Mouse (Mus musculus) left cerebral cortex, postnatal 10 days (tissue): Measurements from ENCODE around the gene Smg7. TPM values are rescaled to one million over a fixed set of nuclear protein-coding genes. Genes with fewer than 3 reads are reported as not detected.
A peak's percentile ranks its signal among the peaks of the same experiment; 100 is the strongest.
"Not testable (repeated sequence)": the region's sequence is repeated elsewhere in the genome, so short reads cannot be mapped to it uniquely, and the experiment has no call there.

ENCODE experiments used
- DNase-seq, 2 experiments: peaks; one replicate each; pipeline ENCODE4 v3.0.0; 2021 to 2022; ENCODE audit warnings: low spot score in 2 of 2, mixed read lengths in 1 of 2; ENCODE audit errors: extremely low spot score in 1 of 2
- intact Hi-C: fragments of 180-260 bp; cut with DNase I; formaldehyde crosslinking; loops from one replicate; pipeline ENCODE4 v1.15.1; 2025
- total RNA-seq, 2 experiments: library from RNA; stranded (reverse); gene quantifications; 2 replicates each; pipeline ENCODE4 v1.2.3; 2021

The Smg7 gene
- total RNA-seq = 10 to 100 TPM; 77.0 to 81.3 TPM

GRCm38 (mm10) chr1:152901765-152902664 lies at the start of gene Smg7:
TSS of gene Smg7 (minus strand) at chr1:152902646.
- intact Hi-C loops = loop anchor here (5.0 kb wide), 1 partner anchor 190 kb away; no protein-coding TSS in a partner anchor
- peak in 1 of 2 experiments; percentile 19 for DNase-seq

DNA sequence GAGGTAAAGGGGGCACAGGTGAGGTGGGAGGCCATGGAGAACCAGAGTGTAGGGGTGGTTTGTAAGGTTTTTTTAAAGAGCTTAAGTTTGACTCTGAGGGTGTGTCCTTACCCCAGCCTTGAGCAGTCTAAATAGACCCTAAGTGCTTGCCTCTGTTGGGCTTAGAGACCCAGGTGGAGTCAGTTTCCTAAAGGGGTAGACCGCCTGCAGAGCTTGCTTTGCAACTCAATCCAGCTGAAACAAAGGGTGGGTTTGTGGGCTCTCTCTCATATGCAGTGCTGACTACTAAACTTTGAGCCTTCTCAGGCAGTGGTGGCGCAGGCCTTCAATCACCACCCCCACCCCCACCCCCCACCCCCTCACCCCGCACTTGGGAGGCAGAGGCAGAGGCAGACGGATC lies 40.5 kb upstream of the Smg7 start:
- DNase-seq = no peak
- intact Hi-C loops = no loop called here

DNA sequence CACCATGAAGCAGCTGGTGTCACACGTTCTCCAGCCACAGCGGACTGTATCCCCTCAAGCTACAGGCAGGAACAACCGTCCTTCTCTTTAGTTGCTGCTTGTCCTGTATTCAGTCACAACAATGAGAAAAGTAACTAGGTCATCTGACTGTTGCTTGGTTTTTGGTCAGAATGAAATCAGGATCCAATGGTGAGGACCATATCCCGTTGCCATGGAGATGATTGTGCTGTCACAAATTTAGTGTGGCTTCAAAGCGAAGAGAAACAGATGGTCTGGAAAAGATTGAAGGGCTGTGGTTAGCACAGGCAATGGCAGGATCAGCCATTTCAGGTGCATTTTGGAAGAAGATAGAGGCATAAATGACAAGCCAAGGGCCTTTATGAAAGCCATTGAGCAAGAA lies 33.9 kb upstream of the Smg7 start:
- DNase-seq = no peak
- intact Hi-C loops = no loop called here

GRCm38 (mm10) chr1:152935476-152935875 lies 33.0 kb upstream of the Smg7 start:
- DNase-seq = no peak
- intact Hi-C loops = no loop called here

DNA sequence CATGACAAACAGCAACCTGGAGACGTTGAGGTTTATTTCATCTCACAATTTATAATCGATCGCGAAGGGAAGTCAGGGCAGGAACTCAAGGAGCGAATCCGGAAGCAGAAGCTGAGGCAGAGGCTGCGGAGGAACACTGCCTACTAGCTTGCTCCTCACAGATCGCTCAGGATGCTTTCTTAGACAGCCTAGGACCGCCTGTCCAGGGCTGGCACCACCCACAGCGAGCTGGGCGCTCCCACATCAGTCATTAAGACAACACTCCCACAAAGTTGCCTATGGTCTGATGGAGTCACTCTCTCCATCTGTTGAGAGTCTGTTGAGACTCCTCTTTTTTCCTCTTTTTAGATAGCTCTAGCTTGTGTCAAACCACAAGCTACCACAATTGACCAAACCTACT lies 31.5 kb upstream of the Smg7 start:
- intact Hi-C loops = no loop called here

DNA sequence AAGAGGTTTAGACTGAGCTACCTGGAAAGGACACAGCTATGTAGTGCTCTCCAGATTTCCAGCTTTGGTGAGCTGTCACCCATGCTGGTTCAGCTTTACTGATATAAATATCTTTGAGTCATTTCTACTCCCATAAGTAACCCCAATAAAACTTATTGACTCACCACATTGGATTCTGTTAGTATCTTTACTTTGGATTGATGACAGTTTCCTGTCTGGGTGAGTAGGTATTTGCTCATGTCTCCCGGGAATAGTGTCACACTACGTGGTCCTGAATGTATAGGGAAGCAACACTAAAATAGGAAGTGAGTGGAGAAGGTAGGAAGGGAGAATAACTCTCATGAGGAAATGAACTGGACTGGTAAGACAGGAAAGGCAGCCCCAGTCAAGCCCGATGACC lies 19.3 kb upstream of the Smg7 start:
- no peak for DNase-seq
- intact Hi-C loops = no loop called here

More for the DNA sequence above, 31.5 kb upstream of the Smg7 start:
- DNase-seq = no peak

DNA sequence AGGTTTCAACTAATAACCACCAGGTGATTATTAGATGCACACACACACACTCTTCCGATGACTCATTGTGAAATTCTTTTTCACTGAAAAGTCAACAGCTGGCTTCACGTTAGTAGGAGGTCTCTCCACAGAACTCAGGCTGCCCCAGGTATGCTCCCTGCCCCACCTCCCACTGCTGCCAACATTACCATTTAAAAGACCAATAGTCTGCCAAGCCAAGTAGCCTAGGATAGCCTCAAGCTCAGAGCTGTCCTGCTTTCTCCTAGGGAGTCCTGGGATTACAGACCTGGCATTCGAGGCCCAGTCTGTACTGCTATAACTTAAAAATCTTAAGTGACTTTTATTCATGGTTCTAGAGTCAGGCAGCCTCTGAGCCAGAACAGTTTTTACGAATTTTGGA lies 15.2 kb upstream of the Smg7 start:
- intact Hi-C loops = no loop called here
- no peak for DNase-seq

DNA sequence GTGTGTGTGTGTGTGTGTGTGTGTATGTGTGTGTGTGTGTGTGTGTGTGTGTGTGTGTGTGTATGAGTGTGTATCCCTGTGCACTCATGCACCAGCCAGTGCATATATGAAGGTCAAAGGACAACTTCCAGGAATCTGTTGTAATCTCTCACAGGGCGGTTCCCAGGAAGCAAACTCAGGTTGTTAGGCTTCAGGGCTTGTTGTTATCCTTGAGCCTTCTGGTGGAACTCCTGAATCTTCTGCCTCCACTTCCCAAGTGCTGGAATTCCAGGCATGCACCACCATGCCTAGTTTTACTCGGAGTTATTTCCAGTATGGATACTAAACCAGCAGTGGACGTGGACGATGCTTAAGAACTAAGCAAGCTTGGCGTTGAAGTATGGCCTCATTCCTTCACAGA lies 14.5 kb upstream of the Smg7 start:
- no peak for DNase-seq

DNA sequence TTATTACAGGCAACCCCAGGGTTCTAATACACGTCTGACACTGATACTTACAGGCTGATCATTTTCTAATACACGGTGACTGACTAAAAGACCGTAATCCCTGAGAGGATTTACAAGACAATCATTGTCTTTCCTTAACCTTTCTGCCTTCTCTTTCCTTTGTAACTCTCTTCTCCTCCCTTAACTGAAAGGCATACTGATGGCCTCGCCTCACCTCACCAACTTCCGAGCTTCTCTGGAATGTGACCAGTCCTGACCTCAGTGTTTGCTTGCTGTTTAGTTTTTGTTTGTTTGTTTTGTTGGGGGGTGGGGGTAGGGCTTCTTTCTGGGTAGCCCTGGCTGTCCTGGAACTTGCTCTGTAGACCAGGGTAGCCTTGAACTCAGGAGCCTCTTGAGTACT lies 13.3 kb upstream of the Smg7 start:
- DNase-seq = no peak
- intact Hi-C loops = no loop called here

More for the DNA sequence above, 14.5 kb upstream of the Smg7 start:
- intact Hi-C loops = no loop called here

DNA sequence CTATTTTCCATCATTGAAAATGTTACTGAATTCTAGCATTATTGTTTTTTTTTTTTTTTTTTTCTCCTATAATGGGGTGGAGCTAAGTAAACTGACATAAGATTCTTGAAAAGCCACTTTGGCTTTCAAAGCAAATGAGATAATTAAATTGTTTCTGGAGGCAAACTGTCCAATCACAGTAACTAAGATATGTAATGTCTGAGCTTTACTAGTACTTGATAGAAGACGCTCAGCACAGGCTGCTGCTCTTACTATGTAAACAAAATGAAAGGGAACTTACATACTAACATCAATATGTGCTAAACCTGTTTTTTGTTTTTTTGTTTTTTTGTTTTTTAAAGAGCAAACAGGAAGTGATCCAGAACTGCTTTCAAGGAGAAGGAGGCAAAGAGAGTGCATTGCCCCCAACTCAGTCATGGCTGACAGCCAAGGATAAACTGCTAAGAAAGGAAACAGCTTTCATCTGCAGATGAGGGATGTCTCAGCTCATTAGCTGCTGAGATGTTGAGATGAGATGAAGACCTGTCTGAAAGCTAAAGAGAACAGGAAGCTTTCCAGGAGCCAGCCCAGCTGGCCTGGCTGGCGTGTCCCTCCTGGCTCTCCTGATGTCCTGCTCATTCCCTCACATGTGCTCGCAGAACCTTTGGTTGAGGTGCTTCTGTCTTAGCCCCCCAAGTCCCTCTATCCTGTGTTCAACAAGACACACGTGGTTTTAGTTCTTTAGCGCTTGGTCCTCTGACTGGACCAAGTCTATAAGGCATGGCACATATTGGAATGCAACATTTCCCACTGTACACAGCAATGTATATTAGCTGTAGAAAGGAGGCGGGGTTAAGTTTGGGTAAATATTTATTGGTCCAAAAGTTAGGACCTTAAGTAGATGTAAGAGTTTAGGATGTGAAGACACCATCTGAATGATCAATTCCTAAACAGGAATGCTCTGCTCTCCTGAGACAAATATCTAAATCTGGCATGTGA lies 11.3 kb upstream of the Smg7 start:
- intact Hi-C loops = no loop called here
- no peak for DNase-seq

DNA sequence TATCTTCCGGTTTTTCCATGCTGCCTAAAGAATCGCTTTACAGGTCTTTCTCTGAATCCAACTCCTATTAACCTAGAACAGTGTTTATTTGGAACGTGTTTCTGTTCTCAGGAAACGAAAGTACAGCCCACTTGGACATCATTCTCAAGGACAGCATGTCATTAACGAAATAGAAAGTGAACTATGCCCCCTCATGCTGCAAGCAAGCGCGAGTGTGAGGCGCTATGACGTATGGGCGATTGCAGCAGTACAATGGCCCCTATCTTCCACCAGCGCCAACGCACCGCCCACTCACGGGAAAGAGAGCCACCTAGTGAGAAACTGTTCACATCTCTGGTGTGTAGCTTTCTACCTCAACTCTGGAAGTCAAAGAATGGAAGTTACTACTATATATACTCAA lies 2.0 kb upstream of the Smg7 start:
- intact Hi-C loops = loop anchor here (5.0 kb wide), 1 partner anchor 188 kb away; no protein-coding TSS in a partner anchor
- peak; percentile 68 to 88 for DNase-seq

DNA sequence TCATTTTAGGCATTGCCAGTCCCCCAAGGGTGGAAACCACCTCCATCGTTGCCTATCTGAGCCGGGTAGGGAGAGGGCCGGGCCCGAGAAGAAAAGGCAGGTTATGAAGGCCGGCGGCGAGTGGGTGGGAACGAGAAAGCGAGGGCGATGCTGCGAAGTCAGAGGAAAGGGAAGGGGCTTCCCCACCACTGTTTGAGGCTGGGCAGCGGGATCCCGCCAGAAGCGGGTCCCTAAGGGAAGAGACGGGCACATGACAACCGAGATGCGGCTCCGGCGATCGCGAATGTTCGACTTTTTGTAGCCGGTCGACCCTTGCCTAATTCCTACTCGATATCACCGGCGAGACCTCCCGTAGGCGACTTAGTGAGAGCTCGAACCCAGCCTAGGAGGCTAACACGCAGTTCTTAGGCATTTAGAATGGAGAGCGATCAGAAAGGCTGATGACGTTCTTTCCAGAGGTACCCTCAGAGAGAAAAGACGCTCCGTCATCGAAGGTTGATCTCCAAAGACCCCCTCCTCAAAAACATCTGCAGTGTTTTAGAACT lies 1.2 kb upstream of the Smg7 start:
- intact Hi-C loops = loop anchor here (5.0 kb wide), 1 partner anchor 189 kb away; no protein-coding TSS in a partner anchor
- peak; percentile 42 to 68 for DNase-seq

DNA sequence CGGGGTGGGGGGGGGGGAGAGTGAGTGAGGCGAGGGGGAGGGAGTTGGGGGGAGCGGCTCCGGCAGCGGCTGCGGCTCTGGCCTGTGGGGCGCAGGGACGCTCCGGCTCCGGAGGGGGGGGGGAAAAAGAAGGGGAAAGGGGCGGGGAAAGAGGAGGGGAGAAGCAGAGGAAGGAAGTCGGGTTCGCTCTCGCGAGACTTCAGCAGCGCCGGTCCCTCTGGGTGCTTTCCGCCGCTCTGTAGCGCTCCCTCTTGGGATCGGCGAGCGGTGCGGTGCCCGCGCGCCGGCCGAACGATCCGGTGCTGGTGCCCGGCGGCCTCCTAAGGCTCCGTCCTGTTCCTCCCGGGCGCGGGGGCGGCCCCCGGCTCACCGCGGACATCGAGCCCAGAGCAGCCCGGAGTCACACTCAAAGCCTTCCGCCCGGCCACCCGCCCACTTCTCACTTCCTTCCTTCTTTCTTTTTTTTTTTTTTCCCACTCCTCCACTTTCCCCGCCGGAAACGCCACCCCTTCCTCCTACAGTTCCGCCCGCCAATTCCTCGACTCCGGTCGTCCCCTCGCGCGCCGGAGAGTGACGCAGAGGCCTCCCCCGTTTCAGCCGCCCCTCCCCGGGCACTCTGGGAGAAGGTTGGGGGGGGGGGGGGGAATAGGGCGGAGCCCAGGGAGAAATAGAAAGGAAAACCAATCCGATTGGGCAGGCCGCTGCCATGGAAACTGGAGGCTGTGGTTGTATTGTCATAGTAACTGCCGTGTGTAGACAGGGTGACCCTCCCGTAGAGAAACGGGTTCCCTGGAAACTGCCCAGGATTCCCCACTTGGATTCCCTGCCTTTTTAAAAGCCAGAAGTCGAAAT lies 445 bp upstream of the Smg7 start:
- intact Hi-C loops = loop anchor here (5.0 kb wide), 1 partner anchor 189 kb away; no protein-coding TSS in a partner anchor

GRCm38 (mm10) chr1:152901419-152901764 lies 1.1 kb downstream of the Smg7 start:
- intact Hi-C loops = loop anchor here (5.0 kb wide), 1 partner anchor 191 kb away; no protein-coding TSS in a partner anchor
- no peak for DNase-seq

More for the DNA sequence above, 445 bp upstream of the Smg7 start:
- DNase-seq = peak; percentile 97 to 98

DNA sequence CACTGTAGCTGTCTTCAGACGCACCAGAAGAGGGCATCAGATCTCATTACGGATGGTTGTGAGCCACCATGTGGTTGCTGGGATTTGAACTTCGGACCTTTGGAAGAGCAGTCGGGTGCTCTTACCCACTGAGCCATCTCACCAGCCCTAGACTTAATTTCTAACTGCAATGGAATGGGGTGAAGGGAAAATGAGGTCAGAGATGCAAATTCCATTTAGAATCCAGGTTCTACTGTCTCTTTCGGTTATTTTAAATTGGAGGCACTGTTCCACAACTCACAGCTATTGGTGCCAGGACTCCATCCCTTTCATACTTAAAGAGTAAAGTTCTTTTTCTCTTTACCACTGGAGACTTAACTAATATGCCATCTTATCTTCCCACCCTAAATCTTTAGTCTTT lies 14.4 kb downstream of the Smg7 start:
- intact Hi-C loops, DNase-seq: not testable (repeated sequence)

DNA sequence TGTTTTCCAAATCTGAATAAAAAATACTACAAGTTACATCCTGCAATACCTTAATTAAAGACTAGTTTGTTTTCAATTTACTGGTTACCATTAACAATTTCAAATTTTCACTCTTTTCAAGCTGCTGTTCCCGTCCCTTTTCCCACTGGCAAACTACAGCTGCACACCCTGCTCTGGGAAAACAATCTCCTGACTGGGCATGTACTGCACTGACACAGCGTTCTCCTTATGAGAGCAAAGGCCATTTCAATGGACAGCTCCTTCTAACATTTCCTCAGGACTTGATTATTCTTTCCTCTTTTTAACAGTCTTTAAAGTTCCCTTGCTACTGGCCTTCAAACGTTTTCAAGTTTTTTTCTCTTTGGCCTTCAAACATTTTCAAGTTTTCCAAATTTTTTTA lies 31.4 kb downstream of the Smg7 start:
- intact Hi-C loops = no loop called here
- no peak for DNase-seq

GRCm38 (mm10) chr1:152869901-152870300 lies 32.5 kb downstream of the Smg7 start:
- no peak for DNase-seq
- intact Hi-C loops = no loop called here

GRCm38 (mm10) chr1:152846856-152847255 lies 55.6 kb downstream of the Smg7 start:
- no peak for DNase-seq
- intact Hi-C loops = loop anchor here (5.0 to 10.0 kb wide), 2 partner anchors 322 to 625 kb away; no protein-coding TSS in a partner anchor
